Mouse (Mus musculus) macrophage (primary cell): Measurements from ENCODE around the gene Gnl2. TPM values are rescaled to one million over a fixed set of nuclear protein-coding genes. Genes with fewer than 3 reads are reported as not detected.

ENCODE experiments used
- H3K27ac ChIP-seq: fragments of 350-480 bp; formaldehyde crosslinking; 2 replicates; pipeline ENCODE4 v1.9.0; 2021
- H3K36me3 ChIP-seq: fragments of 350-480 bp; formaldehyde crosslinking; 2 replicates; pipeline ENCODE4 v1.9.0; 2021; ENCODE audit errors: inconsistent target
- H3K4me3 ChIP-seq: fragments of 350-480 bp; formaldehyde crosslinking; 2 replicates; pipeline ENCODE4 v1.9.0; 2021; ENCODE audit errors: inconsistent target
- H3K79me2 ChIP-seq: fragments of 350-480 bp; formaldehyde crosslinking; 2 replicates; pipeline ENCODE4 v1.9.0; 2021; ENCODE audit errors: inconsistent target
- WGBS: methylation state at CpG from one replicate; pipeline ENCODE4 v1.1.7; 2026; ENCODE audit warnings: inconsistent platforms; ENCODE audit not compliant: missing documents; 5-methylcytosine and 5-hydroxymethylcytosine counted together
- polyA plus RNA-seq: library from polyadenylated mRNA; stranded (reverse); fragments of 250-400 nt; gene quantifications from 3 replicates; pipeline ENCODE4 v1.2.4, GENCODE M21; 2018; ENCODE audit warnings: inconsistent platforms
- total RNA-seq, 78 experiments: library from RNA; depleted of rRNA; stranded (reverse); fragments of 250-400 nt; gene quantifications; 1 replicate in 9 of 78; 2 replicates in 24 of 78; 3 replicates in 43 of 78; 4 replicates in 2 of 78; pipeline ENCODE4 v1.2.4; 2018; ENCODE audit warnings: inconsistent platforms in 56 of 78

Gnl2 gene
- 100 to 1,000 TPM in 25 of 26 experiments, 10 to 100 TPM in 1; 98.2 to 159 (median 121) TPM for total RNA-seq (2018; cell fraction: chromatin; rRNA removed)
- 10 to 100 TPM; 18.5 to 26.6 (median 22.7) TPM for total RNA-seq (2018; cell fraction: cytosol; rRNA removed)
- total RNA-seq (2018; cell fraction: nucleus; rRNA removed), result 100 to 1,000 TPM in 1 of 26 experiments, 10 to 100 TPM in 25; 30.2 to 100 (median 62.0) TPM
- polyA plus RNA-seq, result 26.3 to 51.8 TPM (median 39.8 TPM) in 3 replicates

DNA sequence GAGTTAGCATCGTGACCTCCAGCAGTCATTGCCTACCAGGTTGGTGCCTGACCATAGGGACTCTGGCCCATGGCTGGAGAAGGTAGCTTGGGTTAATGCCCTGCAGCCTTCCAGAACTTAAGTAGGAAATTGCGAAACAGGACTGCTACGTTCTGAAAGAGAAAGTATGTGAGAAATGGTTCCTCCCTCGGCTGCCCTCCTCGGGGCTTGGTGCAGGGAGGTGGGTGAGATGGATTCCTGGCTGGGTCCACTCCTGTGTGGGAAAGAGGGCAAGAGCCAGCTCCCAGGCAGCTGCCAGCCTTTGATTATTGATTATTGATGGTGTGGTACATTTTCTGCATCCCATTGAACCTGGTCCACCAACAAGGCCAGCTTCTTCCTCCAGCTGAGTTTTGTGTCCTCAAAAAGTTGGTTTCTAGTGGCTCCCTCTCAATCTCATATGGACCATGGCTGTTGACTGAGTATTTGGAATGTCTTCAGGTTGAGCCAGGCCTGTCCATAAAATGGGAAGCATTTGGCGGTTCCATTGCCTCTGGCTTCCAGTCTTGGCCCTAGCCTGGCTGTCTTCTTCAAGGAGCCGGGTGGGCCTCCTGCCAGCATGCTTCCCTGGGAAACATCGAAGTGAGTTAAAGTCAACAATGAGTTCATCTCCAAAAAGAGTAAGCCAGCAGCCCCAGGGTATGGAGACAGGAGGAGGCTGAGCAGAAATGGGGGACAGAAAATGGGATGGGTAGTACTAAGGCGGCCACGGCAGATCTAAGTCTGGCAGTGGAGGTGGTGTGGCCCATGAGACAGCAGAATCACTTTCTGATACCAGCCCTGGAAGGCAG, at the start of gene Gnl2:
Gene Gnl2 (plus strand): TSS at position 780 of the 830 bp plus-strand sequence.
- no peak within 1 kb of the TSS for H3K4me3 ChIP-seq
- no peaks in the 10 kb centered on the region for H3K79me2 ChIP-seq
- no peaks in the 10 kb centered on the region for H3K36me3 ChIP-seq
- no peak within 1 kb of the TSS for H3K27ac ChIP-seq
- WGBS, result 51% methylated on average over 10 of the region's 10 CpGs

DNA sequence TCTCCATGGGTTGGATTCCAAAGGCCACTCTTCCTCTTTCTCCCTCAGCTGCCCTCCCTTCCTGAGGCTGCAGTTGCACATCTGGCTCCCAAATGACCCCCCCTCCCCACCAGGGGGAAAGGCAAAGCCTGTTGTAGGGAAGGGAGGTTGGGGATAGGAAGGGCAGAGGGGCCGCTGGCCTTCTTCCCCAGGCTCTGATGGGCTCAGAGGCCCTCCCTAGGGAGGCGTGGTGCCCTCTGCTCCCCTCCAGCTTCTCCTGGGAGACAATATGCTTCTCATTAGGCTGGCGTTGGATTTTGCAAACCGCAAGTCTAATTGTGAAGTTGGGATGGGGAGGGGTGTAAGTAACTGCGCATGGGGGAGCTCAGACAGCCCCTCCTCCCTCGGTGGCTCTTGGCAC, 47.7 kb upstream of the Gnl2 start:
- WGBS, result 44% methylated on average over 6 of the region's 6 CpGs
- no peaks in the 10 kb centered on the region for H3K36me3 ChIP-seq
- no peak overlapping the region for H3K27ac ChIP-seq
- H3K4me3 ChIP-seq, result no peak overlapping the region
- H3K79me2 ChIP-seq, result no peaks in the 10 kb centered on the region

- Histone ChIP-seq H3K36me3 (no peaks in the 10 kb centered on the region), H3K27ac (no peak overlapping the region), H3K4me3 (no peak overlapping the region), H3K79me2 (no peaks in the 10 kb centered on the region)
- WGBS, result 41% methylated on average over 7 of the region's 7 CpGs
Measured at GRCm38 (mm10) chr4:124969219-124969848, 47.1 kb upstream of the Gnl2 start.

DNA sequence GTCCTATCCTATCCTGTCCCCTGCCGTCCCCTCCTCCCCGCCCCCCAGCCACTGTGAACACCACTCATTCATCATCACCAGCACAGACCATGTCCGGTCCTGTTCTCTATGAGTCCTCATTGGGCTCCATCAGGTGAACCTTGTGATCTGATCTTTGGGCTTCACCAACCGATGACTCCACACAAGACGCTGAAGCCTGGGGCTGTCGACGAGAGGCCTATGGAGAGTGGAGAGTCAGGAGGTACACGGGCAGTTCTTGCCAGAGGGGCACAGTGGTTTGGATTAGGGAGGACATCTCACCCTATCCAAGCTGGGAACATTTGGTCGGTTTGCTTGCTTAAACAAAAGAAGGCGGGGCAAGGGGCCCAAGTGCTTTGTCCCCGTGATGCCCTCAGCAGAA, 46.2 kb upstream of the Gnl2 start:
- Histone ChIP-seq H3K36me3 (no peaks in the 10 kb centered on the region), H3K4me3 (no peak overlapping the region), H3K27ac (no peak overlapping the region), H3K79me2 (no peaks in the 10 kb centered on the region)
- WGBS, result 93% methylated on average over 11 of the region's 11 CpGs

DNA sequence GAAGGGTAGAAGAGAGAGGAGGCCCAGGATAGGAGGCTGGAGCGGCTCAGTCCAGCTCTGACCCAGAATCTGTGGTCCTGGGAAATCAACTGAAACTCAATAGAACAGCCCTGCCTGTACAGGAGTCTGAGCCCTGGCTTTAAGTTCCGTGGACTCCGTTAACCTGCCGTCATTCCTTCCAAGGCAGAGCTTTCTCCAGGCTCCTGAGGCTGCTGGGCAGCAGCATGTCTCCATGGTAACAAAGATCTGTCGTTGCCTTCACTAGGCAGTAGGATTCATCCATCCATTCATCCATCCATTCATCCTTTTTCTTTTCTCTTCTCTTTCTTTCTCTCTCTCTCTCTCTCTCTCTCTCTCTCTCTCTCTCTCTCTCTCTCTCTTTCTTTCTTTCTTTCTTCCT, 45.7 kb upstream of the Gnl2 start:
- Histone ChIP-seq H3K4me3 (no peak overlapping the region), H3K79me2 (no peaks in the 10 kb centered on the region), H3K27ac (no peak overlapping the region), H3K36me3 (no peaks in the 10 kb centered on the region)
- 88% methylated on average over 5 of the region's 5 CpGs for WGBS

- no peaks in the 10 kb centered on the region for H3K79me2 ChIP-seq
- H3K27ac ChIP-seq, result no peak overlapping the region
- 88% methylated on average over 8 of the region's 8 CpGs for WGBS
- no peaks in the 10 kb centered on the region for H3K36me3 ChIP-seq
- H3K4me3 ChIP-seq, result no peak overlapping the region
Measured at GRCm38 (mm10) chr4:124971094-124971493, 45.3 kb upstream of the Gnl2 start.

DNA sequence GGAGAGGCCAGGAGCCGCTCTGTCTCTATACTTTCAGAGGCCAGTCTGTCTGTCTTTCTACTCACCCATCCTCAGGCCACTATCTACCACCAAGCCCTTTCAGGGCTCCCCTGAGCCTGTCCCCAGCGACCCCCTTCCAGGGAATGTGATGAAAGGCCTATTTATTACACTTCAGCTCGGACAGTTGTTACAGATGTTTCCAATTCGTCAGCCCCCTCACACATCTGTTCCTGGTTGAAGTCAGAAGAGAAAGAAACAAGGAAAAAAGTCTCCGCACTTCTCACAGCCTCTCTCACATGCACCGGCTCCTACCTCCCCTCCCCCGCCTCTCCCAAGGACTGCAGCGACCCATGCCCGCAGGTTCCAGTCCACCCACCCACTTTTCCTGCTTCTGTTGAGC, 44.1 kb upstream of the Gnl2 start:
- 87% methylated on average over 9 of the region's 9 CpGs for WGBS
- Histone ChIP-seq H3K36me3 (no peaks in the 10 kb centered on the region), H3K79me2 (no peaks in the 10 kb centered on the region)

GRCm38 (mm10) chr4:124973296-124973695, 43.1 kb upstream of the Gnl2 start:
- Histone ChIP-seq H3K36me3 (no peaks in the 10 kb centered on the region), H3K4me3 (no peak overlapping the region), H3K79me2 (no peaks in the 10 kb centered on the region), H3K27ac (no peak overlapping the region)
- WGBS, result 100% methylated on average over 2 of the region's 2 CpGs

More for the DNA sequence above, 44.1 kb upstream of the Gnl2 start:
- Histone ChIP-seq H3K4me3 (no peak overlapping the region), H3K27ac (no peak overlapping the region)

- 52% methylated on average over 5 of the region's 5 CpGs for WGBS
- no peak overlapping the region for H3K27ac ChIP-seq
Measured at GRCm38 (mm10) chr4:124978201-124978600, 38.2 kb upstream of the Gnl2 start.

DNA sequence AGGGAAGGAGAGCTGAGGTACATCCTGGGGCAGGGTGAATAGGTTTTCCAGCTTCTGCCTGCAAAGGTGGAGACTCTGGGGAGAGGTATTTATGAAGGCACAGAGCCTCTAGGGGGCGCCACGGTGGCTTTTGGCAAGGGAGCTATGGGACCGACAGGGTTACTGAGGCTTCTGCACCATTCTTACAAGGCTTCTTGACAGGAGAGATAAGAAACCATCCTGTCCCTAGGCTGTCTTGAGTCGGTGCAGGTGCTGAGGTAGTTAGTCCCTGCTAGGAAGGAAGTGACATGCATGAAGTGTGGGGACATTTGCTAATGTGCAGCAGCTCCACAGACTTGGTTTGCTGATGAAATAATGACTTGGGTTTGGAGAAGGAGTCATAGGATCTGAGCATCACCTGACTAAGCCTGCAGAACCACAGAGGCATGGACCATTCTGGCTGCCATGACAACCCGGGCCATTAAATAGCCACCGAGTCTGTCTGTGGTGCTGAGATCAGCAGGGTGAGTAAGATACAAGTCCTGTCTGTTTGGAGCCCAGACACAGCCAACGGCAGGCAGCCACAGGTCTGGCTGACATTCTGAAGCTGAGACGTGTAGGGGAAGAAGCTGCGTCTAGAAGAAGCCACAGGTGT, 32.4 kb upstream of the Gnl2 start:
- Histone ChIP-seq H3K27ac (no peak overlapping the region), H3K36me3 (no peaks in the 10 kb centered on the region), H3K79me2 (no peaks in the 10 kb centered on the region), H3K4me3 (no peak overlapping the region)
- WGBS, result 20% methylated on average over 9 of the region's 9 CpGs

More at GRCm38 (mm10) chr4:124978201-124978600, 38.2 kb upstream of the Gnl2 start:
- no peaks in the 10 kb centered on the region for H3K79me2 ChIP-seq
- no peaks in the 10 kb centered on the region for H3K36me3 ChIP-seq
- no peak overlapping the region for H3K4me3 ChIP-seq

DNA sequence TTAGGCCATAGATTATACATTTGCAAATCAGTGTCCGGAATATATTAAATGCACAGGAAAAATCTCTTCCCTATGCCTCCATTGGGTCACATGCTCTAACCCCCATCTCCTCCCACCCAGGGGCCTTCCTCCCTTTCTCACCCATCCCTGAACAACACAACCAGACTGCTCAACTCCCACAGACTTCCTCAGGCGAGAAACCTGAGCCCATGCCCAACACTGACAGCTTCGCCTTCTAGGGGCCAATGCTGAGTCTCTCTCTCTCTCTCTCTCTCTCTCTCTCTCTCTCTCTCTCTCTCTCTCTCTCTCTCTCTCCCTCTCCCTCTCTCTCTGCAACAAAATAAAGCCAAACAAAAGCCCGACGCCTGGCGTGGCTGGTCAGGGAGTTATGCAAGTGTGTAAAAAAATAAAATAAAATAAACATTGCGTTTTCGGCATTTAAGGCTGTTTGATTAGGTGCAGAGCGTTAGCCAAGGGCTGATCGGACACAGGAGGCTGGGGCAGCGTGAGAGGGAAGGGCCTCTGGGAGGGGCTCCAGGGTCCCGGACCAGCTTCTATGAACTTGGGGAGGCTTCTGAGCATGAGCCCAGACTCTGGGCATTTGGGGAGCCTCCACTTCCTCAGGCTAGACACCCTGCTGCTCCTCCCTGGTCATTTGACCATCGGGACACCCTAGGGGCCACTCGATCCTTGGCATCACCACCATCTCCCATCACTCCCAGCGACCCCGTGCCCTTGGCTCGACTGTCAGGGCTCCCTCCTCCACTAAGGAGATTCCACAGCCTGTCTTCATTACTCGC, 31.3 kb upstream of the Gnl2 start:
- 33% methylated on average over 18 of the region's 18 CpGs for WGBS
- no peaks in the 10 kb centered on the region for H3K79me2 ChIP-seq
- H3K4me3 ChIP-seq, result no peak overlapping the region
- no peaks in the 10 kb centered on the region for H3K36me3 ChIP-seq
- no peak overlapping the region for H3K27ac ChIP-seq

DNA sequence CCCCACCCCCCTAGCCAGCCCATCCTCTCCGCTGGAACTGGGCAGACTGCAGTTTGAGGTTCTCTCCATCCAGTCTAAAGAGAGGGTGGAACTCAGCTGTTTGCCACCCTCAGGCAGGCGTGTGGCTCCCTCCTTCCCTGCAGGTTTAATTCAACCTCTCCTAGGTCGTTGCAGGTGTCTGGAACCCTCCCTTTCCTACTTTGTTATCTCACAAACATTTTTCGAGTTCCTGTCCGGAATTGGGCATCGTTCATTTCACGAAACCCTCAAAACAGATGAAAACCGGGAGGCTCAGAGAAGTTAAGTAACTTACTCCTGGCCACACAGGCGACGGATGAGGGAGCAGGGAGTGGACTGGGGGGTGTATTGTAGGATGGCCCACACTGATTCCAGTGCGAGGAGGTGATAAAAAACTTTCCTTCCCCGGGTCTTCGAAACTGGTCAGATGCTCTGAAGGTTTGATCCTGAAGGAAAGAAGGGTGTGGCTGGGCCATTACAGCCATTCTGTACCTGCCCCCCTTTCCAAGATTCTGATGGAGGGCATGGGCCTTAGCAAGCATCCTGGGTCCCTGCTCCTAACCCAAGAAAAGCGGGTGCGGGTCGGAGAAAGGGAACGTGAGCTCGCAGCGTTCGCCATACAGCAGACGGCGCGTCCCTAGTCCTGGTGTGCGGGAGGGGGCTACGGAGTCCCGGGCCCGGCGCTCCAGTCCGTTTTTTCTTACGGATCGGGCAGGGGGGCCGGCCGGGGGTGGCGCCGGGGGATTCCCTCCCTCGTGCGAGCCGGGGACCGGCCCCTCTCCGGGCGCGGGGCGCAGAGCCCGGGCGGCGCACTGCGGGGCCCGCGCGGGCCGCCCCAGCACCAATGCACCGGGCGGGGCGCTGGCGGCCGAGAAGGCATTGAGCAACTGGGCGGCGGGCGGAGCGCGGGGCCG, 30.4 kb upstream of the Gnl2 start, which contains the start of gene Rspo1:
Gene Rspo1 (plus strand): TSS at position 760 of the 932 bp plus-strand sequence.
- no peak within 1 kb of the TSS for H3K4me3 ChIP-seq
- no peak within 1 kb of the TSS for H3K27ac ChIP-seq
- 4% methylated on average over 62 of the region's 62 CpGs for WGBS
- no peaks in the 10 kb centered on the region for H3K36me3 ChIP-seq
- H3K79me2 ChIP-seq, result no peaks in the 10 kb centered on the region
